Mouse (Mus musculus): ENCODE results near the gene Myo9a.

GRCm38 (mm10) chr9:59943826-59944225, 193.1 kb downstream of the Myo9a start:
- TF ChIP-seq KAT2A (IDR thresholded peaks at IDR 0.05; ENCODE audit: insufficient replicate concordance, low read length), result no peak
- TF ChIP-seq MEF2A (IDR thresholded peaks at IDR 0.05; ENCODE audit: borderline replicate concordance, low read depth, low read length), result no peak
- TF ChIP-seq PAX5 (IDR thresholded peaks at IDR 0.05; ENCODE audit: low read length), result no peak
- no peak for TF ChIP-seq CTCF (conservative IDR thresholded peaks at IDR 0.05 in 1 of 2, IDR thresholded peaks at IDR 0.05 in 1 of 2; ENCODE audit: low read depth in 2 of 2, low read length in 2 of 2)
- no peak for TF ChIP-seq USF2 (conservative IDR thresholded peaks at IDR 0.05; ENCODE audit: low read depth, low read length)
- no peak for TF ChIP-seq POLR2A (IDR thresholded peaks at IDR 0.05; ENCODE audit: low read depth, low read length)
- TF ChIP-seq EP300 (IDR thresholded peaks at IDR 0.05; ENCODE audit: low read length), result no peak
- TF ChIP-seq MAFK (IDR thresholded peaks at IDR 0.05; ENCODE audit: insufficient replicate concordance, low read length), result no peak
